Mouse (Mus musculus) erythroblast, embryonic 14.5 days (primary cell): ENCODE measurements around the gene Gnl3. TPM values are rescaled to one million over a fixed set of nuclear protein-coding genes. Genes with fewer than 3 reads are reported as not detected.

ENCODE experiments used
- H3K27me3 ChIP-seq: 2 replicates; pipeline ENCODE4 v1.6.1; 2012; ENCODE audit warnings: inconsistent platforms; ENCODE audit not compliant: control insufficient read depth
- H3K36me3 ChIP-seq: 2 replicates; pipeline ENCODE4 v1.6.1; 2012; ENCODE audit warnings: mild to moderate bottlenecking, inconsistent platforms; ENCODE audit not compliant: control insufficient read depth
- H3K4me1 ChIP-seq: 2 replicates; pipeline ENCODE4 v1.6.1; 2012; ENCODE audit warnings: inconsistent platforms; ENCODE audit not compliant: control insufficient read depth
- H3K4me3 ChIP-seq: replicated peaks from 2 replicates; pipeline ENCODE3; 2012; ENCODE audit warnings: moderate library complexity, mild to moderate bottlenecking, inconsistent platforms
- H3K9me3 ChIP-seq: 2 replicates; pipeline ENCODE4 v1.6.1; 2012; ENCODE audit warnings: low read length, inconsistent platforms, mixed read lengths; ENCODE audit not compliant: control insufficient read depth
- GATA1 ChIP-seq: IDR thresholded peaks from 2 replicates; pipeline ENCODE4 v1.6.1; 2012; ENCODE audit warnings: low read length, inconsistent platforms, mixed read lengths
- TAL1 ChIP-seq: IDR thresholded peaks from 3 replicates; pipeline ENCODE4 v1.6.1; 2012; ENCODE audit warnings: low read length, inconsistent platforms, mixed read lengths
- polyA plus RNA-seq: library from polyadenylated mRNA; stranded (reverse); fragments of >175 nt; gene quantifications from 2 replicates; pipeline ENCODE4 v1.2.3, GENCODE M21; 2012

Gnl3 gene
- polyA plus RNA-seq = 0.74 and 1.2 TPM in 2 replicates

DNA sequence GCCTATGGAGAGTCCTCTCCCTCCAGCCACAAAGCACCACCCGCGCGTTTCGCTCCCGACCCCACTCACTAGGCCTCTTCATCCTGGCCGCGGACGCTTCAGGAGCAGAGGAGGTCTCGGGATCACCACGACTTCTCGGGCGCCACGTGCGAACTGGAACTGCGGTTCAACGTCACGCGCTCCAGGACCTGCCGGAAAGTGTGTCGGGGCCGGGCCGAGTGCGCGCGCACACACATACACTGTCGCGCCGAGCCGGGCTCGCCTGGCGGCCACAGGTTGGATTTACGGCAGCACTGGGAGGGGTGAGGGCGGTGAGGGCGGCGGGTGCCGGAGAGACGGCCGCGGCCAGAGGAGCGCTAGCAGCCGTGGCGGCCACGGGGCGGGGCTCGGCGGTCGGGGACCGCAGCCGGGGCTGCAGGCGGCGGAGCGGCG lies at the start of gene Gnl3, which contains the start of gene Pbrm1:
Gnl3 (minus strand) TSS at position 293 of the 432 bp plus-strand sequence.
Pbrm1 (plus strand) TSS at position 279 of the 432 bp plus-strand sequence.
- Histone ChIP-seq H3K27me3 (no peaks in the 10 kb centered on the region), H3K4me3 (peak within 1 kb of the TSS; percentile 91), H3K9me3 (no peaks in the 10 kb centered on the region), H3K36me3 (peaks cover 73% of the 10 kb centered on the region), H3K4me1 (peaks cover 67% of the 10 kb centered on the region)
- TF ChIP-seq GATA1 = no peak
- no peak for TF ChIP-seq TAL1

DNA sequence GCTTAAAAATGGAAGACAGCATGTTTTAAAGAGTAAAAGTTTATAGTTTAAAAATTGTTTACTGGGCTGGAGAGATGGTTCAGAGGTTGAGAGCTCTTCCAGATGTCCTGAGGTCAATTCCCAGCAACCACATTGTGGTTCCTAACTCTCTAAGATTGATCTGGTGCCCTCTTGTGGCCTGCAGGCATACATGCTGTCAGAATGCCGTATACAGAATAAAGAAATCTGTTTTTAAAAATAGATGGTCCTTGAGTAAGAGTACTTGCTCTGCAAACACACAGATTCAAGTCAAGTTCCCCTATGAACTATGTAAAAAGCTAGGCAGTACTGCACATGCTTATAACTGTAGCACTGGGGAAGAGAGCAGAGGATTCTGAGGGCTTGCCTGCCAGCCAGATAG lies 43.3 kb upstream of the Gnl3 start:
- H3K27me3 ChIP-seq = no peaks in the 10 kb centered on the region
- no peaks in the 10 kb centered on the region for H3K9me3 ChIP-seq
- H3K4me1 ChIP-seq = peaks cover 5% of the 10 kb centered on the region
- peaks cover 97% of the 10 kb centered on the region for H3K36me3 ChIP-seq
- no peak overlapping the region for H3K4me3 ChIP-seq
- TF ChIP-seq TAL1 (no peak), GATA1 (no peak)

DNA sequence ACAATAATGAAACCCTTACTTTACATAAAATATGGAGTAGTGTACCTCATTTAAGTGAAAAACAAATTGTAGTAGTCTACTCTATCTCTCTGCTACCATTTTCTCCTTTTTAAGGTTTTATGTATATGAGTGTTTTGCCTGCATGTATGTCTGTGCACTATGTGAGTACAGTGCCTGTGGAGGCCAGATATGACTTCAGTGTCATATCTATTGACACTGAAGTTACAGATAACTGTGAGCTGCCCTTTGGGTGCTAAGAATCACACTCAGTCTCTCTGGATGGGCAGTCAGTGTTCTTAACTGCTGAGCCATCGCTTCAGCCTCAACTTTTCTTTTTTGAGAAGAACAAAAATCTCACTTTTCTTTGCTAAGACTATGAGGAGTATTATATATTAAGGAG lies 26.9 kb upstream of the Gnl3 start:
- peak overlapping the region; percentile 27 for H3K4me3 ChIP-seq
- H3K4me1 ChIP-seq = peaks cover 51% of the 10 kb centered on the region
- no peaks in the 10 kb centered on the region for H3K27me3 ChIP-seq
- H3K36me3 ChIP-seq = peaks cover 87% of the 10 kb centered on the region
- H3K9me3 ChIP-seq = no peaks in the 10 kb centered on the region
- TF ChIP-seq TAL1 (peak; percentile 91), GATA1 (peak; percentile 93)

DNA sequence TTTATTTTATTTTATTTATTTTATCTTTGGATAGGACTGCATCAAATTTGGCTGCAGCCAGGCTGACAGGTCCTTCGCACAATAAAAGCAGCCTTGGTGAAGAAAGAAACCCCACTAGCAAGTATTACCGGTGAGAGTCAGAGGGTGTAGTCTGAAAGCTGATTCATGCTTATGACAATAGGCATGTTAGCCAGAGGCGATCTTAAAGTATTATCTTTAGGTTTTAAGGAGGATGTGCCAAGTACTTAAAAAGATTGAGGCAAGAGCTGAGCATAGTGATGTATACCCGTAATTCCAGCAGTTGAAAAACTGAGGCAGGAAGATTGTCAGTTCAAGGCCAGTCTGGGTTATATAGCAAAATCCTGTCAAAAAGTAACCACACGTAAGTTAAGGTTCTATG lies 26.3 kb upstream of the Gnl3 start:
- Histone ChIP-seq H3K27me3 (no peaks in the 10 kb centered on the region), H3K4me1 (peaks cover 49% of the 10 kb centered on the region), H3K36me3 (peaks cover 87% of the 10 kb centered on the region), H3K4me3 (peak overlapping the region; percentile 27), H3K9me3 (no peaks in the 10 kb centered on the region)
- no peak for TF ChIP-seq TAL1
- no peak for TF ChIP-seq GATA1

DNA sequence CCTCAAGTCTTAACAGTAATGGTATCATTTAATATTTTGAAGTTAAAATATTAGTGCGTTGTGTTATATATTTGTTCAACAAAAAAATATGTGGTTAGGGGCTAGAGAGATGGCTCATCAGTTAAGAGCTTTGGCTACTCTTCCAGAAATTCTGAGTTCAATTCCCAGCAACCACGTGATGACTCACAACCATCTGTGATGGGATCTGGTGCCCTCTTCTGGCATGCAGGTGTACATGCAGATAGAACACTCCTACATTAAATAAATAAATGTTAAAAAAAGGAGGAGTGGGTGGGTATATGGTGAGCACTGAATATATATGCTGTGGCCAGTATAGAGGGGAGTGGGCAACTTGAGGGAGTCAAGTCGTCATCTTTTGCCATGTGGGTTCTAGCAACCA lies 6.8 kb upstream of the Gnl3 start:
- H3K27me3 ChIP-seq = no peaks in the 10 kb centered on the region
- H3K9me3 ChIP-seq = no peaks in the 10 kb centered on the region
- no peak for TF ChIP-seq TAL1
- no peak overlapping the region for H3K4me3 ChIP-seq
- H3K36me3 ChIP-seq = peaks cover 96% of the 10 kb centered on the region
- peaks cover 28% of the 10 kb centered on the region for H3K4me1 ChIP-seq

DNA sequence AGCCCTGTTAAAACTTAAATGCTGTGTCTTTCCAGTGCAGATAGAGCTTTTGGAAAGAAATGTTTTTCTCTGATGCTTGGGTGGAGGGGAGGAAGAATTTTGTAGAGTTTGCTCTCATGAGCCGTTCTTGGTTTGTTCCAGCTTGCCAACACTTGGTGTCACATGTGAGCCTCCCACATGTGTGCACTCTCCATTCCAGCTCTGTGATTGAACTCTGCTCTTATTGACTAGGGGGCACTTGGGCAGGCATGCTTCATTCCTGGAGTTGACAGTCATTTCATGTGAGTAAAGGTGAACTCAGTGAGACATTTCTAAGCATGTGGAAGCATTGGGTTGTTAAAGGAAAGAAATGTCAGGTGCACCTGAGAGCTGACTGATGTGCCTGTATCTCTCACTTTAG lies 3.6 kb upstream of the Gnl3 start:
- Histone ChIP-seq H3K4me1 (peaks cover 49% of the 10 kb centered on the region), H3K27me3 (no peaks in the 10 kb centered on the region), H3K4me3 (no peak overlapping the region), H3K36me3 (peaks cover 73% of the 10 kb centered on the region), H3K9me3 (no peaks in the 10 kb centered on the region)
- TF ChIP-seq TAL1 = no peak
- TF ChIP-seq GATA1 = no peak

DNA sequence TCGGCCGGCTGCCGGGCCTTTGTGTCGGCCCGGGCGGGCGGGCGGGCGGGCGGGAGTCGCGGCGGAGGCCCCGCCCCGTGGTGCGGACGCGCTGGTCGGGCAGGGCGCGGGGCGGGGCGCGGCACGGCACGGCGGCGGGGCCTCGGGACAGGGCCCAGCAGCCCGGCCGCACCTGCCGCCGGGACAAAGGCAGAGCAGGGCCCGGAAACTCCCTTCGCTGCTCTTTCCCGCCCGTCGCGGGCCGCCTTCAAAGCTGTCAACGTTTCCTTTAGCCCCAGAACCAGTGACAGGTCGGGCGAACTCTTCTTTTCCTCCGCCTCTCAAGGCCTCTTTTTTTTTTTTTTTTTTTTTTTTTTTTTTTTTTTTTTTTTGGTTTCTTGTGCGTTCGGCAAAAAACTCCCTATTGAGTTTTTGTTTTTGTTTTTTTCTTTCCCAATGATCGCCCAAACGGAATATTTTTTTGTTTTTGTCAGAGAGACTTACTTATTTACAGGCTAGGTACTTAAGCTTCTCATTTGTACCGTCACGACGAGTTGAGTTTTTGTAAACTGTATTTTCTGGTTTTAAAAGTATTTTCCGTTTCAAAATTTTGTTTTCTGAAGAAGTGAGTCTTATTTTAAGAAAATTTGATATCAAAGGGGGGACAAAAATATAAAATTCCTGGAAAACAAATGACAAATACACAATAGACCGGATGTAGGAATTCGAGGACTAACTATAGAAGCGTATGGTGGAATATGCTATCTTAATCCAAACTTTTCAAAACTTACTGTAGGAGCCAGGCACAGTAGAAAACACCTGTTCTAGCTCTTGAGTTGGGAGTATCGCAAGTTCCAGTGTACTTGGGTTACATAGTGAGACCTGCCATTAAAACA lies 616 bp upstream of the Gnl3 start:
- H3K4me1 ChIP-seq = peaks cover 68% of the 10 kb centered on the region
- TF ChIP-seq GATA1 (no peak), TAL1 (no peak)

DNA sequence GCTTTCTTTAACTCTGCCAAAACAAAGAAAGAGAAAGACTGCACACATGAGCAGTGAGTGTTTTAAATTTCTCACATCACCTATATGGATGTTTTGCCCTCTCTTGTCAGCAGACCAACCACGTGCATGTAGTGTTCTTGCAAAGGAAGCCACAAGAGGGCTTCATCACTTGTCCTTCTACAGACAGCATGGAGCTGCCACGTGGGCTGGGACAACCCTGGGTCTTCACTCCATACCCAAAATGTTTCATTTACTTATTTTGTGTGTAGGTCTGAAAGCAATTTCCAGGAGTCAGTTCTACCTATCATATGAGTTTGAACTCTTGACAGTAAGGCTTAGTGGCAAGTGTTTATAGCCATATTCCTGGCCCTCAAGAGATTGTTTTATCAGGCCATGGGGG lies 1.1 kb downstream of the Gnl3 start:
- H3K36me3 ChIP-seq = peaks cover 73% of the 10 kb centered on the region
- H3K9me3 ChIP-seq = no peaks in the 10 kb centered on the region
- TF ChIP-seq TAL1 (no peak), GATA1 (no peak)
- peak overlapping the region; percentile 91 for H3K4me3 ChIP-seq
- H3K4me1 ChIP-seq = peaks cover 62% of the 10 kb centered on the region
- no peaks in the 10 kb centered on the region for H3K27me3 ChIP-seq

More for the DNA sequence above, 616 bp upstream of the Gnl3 start:
- Histone ChIP-seq H3K27me3 (no peaks in the 10 kb centered on the region), H3K36me3 (peaks cover 73% of the 10 kb centered on the region), H3K9me3 (no peaks in the 10 kb centered on the region), H3K4me3 (peak overlapping the region; percentile 91)

DNA sequence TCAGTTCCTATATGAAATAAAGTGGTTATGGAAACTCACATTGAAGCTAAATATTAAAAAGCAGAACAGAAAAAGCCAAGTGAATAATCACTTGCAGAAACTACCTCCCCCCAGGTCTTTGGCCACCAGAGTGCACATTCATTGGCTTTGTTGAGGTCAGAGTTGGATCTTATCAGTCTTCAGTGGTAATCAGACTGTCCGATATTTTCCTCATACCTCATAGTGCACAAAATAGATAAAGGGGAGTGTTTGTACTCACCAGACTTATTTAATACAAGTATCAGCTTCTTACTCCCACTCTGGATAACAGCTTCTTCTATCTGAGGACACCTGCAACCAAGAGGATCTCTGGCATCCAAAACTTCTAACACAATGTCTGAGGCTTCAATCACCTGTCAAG lies 2.9 kb downstream of the Gnl3 start:
- Histone ChIP-seq H3K36me3 (peaks cover 75% of the 10 kb centered on the region), H3K9me3 (no peaks in the 10 kb centered on the region), H3K4me1 (peaks cover 49% of the 10 kb centered on the region), H3K4me3 (no peak overlapping the region), H3K27me3 (no peaks in the 10 kb centered on the region)
- TF ChIP-seq TAL1 (no peak), GATA1 (no peak)

DNA sequence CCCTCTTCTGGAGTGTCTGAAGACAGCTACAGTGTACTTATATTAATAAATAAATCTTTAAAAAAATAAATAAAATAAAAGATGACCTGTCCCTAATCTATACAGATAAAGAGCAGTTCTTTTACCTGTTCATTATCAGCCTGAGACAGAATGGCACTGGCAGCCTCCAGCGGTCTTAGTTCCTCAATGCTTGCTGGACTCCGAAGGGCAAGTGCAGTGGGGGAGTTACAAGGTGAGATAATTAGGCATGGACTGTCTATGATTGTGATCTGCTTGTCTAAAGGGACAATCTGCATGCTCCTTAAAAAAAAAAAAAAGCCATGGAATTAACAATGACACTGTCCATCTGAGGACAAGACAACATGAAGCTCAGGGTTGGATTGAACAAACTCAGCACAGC lies 5.0 kb downstream of the Gnl3 start:
- Histone ChIP-seq H3K4me1 (peaks cover 45% of the 10 kb centered on the region), H3K9me3 (no peaks in the 10 kb centered on the region), H3K4me3 (no peak overlapping the region), H3K36me3 (peaks cover 87% of the 10 kb centered on the region), H3K27me3 (no peaks in the 10 kb centered on the region)
- no peak for TF ChIP-seq TAL1
- TF ChIP-seq GATA1 = no peak
